Mouse (Mus musculus) spleen, postnatal 0 days (tissue): ENCODE data around the gene Surf6. TPM values are rescaled to one million over a fixed set of nuclear protein-coding genes. Genes with fewer than 3 reads are reported as not detected.

Experiments
- polyA plus RNA-seq: library from polyadenylated mRNA; unstranded; fragments of >200 nt; fragmentation: Nextera tagmentation; extraction: Ambion mirVana; gene quantifications from 2 replicates; pipeline ENCODE4 v1.2.1, GENCODE M21; 2015

Surf6 gene
- 11.8 and 12.7 TPM in 2 replicates for polyA plus RNA-seq

DNA sequence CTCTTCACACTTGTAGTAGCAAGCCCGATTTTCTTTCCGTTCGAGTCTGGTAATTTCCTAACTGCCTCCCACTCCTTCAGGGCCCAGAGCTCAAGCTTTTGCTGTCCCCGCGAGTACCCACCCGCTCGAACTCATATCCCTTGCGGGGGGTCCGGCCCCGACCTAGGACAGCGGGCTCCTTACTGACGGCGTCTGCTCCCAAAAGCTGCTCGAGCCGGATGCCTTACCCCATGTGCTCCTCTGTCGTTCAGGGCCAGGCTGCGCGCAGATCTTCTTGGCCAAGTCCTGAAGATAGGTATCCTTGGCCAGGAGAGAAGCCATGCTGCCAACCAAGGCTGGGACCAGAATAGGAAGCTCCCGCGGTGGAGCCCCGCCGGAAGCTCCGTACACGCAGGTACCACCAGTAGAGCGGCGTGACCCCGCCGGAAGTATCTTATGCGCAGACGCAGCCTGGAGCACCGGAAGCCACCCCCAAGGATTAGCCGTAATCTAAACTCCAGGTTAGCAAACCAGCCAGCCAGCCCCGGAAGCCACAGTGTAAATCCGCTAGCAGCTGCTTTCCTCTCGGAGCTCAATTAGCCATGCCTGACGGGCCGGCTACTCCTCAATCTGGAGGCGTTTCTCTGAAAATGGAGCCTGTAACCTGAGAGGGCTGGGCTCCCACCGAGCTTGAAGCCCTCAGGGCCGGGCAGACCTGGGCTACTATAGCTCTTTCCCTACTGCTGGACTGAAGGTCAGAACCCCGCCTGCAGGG, at the start of gene Surf6:
Surf6 (minus strand) TSS at position 413 of the 754 bp plus-strand sequence.

DNA sequence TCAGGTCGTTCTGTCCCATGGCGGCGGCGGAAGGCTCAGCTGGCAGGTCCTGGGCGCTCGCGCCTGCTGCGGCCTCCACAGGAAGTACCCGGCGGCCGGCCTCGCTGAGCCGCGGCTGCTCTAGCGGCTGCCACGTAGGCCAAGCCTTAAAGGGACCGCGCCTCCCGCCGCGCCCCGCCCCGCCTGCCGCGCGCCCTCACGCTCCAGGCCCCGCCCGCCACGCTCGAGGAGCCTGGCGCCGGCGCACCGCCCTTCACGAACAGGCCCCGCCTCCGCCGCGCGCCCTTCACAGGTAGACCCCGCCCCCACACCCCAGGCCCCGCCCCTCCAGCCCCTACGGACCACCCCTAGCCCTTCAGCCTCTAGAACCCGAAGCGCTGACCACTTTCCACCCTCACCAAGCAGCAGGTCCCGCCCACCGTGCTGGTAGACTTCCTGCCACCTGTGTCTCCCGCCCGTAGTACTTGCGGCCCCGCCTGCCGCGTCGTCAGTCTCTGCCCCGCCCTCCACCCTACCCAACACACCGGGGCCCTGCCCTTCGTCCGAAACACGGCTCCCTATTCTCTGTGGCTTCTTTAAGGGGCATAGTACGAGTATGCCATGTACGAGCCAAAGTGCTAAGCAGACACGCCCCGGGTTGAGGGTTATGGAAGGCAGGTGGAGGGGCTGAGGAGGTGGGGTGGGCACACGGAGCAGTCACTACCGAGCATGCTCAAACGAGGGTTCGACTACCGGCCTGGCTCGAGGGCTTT, 30.8 kb upstream of the Surf6 start, which contains the start of the genes Surf4 and Stkld1:
Surf4 (minus strand) TSS at position 625 of the 752 bp plus-strand sequence.
Stkld1 (plus strand) TSS at position 744 of the 752 bp plus-strand sequence.

DNA sequence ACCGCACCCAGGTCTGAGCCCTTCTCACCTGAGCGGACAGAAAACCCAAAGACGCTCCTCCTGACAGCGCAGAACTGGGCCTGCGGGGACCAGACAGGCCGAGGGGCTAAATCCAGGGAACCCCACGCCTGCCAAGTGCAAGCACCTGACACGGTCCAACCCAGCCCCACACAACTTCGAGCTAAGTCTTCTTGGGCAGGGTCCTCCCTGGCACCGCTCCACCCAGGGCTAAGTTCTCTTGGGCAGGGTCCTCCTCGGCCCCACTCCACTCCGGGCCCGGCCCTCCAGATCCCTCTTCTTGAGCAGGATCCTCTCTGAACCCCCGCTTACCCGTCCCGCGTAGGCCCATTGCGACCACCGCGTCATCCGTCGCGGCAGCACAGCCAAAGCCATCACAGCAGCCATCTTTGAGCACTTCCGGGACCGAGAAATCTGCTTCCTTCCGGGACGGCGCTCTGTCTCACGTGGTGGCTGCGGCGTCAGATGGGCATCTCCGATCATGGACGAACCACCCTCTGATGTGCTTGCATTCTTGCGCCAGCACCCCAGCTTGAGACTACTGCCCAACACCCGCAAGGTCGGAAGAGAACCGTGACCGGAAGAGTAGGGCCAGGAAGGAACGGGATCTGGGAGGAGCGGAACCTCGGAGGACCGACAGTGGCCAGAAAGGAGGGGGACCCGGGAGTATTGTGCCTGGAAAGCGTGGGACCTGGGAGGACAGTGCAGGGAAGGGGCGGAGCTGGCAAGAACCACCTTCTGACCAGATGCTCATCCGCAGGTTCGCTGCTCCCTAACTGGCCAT, 13.4 kb upstream of the Surf6 start, which contains the start of the genes Surf2 and Surf1:
Surf2 (plus strand) TSS at position 441 of the 802 bp plus-strand sequence.
Surf1 (minus strand) TSS at position 604 of the 802 bp plus-strand sequence.

DNA sequence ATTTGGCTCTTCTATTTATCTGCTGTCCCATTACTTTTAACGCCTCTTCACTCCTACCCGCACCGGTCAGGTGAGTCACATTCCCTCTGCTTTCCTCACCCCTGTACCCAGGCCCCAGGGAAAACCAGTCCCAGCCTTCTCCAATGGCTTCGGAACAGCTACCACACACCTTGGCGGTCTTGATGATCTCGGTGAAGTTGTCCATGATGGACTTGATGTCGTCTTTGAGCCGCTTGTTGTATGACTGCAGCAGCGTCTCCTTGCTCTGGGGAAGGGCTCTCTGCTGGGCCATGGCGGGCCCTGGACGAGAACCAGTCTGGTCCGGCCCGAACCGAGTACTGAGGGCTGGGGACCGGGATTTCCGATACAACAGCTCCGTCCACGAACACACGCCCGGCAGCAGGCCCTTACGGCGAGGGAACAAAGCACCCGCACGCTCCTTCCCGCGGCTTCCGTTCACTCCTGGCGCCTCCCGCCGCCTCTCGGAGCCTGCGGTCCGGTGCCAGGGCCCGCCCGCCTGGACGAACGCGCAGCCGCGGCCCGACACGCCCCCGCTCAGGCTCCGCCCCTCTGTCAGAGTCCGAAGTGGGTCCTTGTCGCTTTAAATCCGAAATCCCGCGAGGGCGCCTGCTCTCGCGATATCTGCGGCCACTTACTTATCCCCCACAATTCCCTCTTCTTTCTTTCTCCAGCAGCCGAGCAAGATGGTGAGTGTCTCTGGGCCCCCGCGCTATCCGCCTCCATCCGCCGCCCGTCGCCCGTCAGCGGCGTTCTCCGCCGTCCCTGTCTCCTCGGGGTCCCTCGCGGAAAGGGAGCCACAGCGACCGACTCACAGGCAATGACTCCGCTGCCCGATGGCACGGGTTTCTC, 7.7 kb upstream of the Surf6 start, which contains the start of the genes Med22 and Rpl7a:
Med22 (minus strand) TSS at position 554 of the 870 bp plus-strand sequence.
Rpl7a (plus strand) TSS at position 641 of the 870 bp plus-strand sequence.

DNA sequence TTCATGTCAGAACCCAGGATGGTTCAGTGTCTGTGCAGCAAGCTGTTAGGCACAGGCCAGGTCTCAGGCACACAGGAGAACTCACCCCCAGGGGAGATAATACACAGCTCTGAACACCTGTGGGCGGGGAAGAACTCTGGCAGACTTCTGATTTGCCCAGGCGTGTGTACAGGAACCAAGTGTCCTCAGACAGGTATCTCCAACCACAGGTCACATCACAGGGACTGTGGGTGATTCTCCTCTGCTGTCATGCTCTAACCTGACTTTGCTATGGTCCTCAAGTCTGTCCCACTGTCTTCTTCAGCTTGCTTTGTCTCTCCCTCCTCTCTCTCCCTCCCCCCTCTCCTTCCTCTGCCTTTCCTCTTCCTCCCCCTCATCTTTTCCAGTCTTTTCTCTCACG, 37.8 kb downstream of the Surf6 start, which contains the start of gene Abo:
Abo (minus strand) TSS at position 101 of the 400 bp plus-strand sequence.

Other genes with a start within 250 kb of the Surf6 start
- 0.40 TPM in 1 of 2 replicates, not detected in the other for gene Lcn4, start 231.6 kb downstream of the Surf6 start, polyA plus RNA-seq
- gene Abo, start 37.9 kb downstream of the Surf6 start, polyA plus RNA-seq: not detected in 2 replicates
- 20.2 and 22.1 TPM in 2 replicates for gene Med22, start 7.8 kb upstream of the Surf6 start, polyA plus RNA-seq
- gene Rpl7a, start 7.9 kb upstream of the Surf6 start, polyA plus RNA-seq: 585 and 601 TPM in 2 replicates
- 25.1 and 28.1 TPM in 2 replicates for gene Surf2, start 13.5 kb upstream of the Surf6 start, polyA plus RNA-seq
- 39.3 and 44.2 TPM in 2 replicates for gene Surf1, start 13.7 kb upstream of the Surf6 start, polyA plus RNA-seq
- 67.8 and 83.4 TPM in 2 replicates for gene Surf4, start 31.0 kb upstream of the Surf6 start, polyA plus RNA-seq
- gene Stkld1, start 31.2 kb upstream of the Surf6 start, polyA plus RNA-seq: 0.25 and 0.34 TPM in 2 replicates
- gene Rexo4, start 61.5 kb upstream of the Surf6 start, polyA plus RNA-seq: 20.5 and 22.9 TPM in 2 replicates
- 0.08 and 0.10 TPM in 2 replicates for gene Adamts13, start 70.5 kb upstream of the Surf6 start, polyA plus RNA-seq
- 14.5 and 17.3 TPM in 2 replicates for gene Cacfd1, start 107.0 kb upstream of the Surf6 start, polyA plus RNA-seq
- 2.7 and 4.1 TPM in 2 replicates for gene Slc2a6, start 125.1 kb upstream of the Surf6 start, polyA plus RNA-seq
- gene Mymk, start 169.3 kb upstream of the Surf6 start, polyA plus RNA-seq: 0.11 and 0.24 TPM in 2 replicates
- gene Adamtsl2, start 176.5 kb upstream of the Surf6 start, polyA plus RNA-seq: 13.4 and 16.4 TPM in 2 replicates
- gene Fam163b, start 239.6 kb upstream of the Surf6 start, polyA plus RNA-seq: 0.05 TPM in 2 replicates